Mouse (Mus musculus) brain, embryonic 14.5 days (tissue): Measurements from ENCODE around the gene Ctnnd2.

ENCODE experiments used
- CTCF ChIP-seq: fragments of 200-500 bp; IDR thresholded peaks from 2 replicates; pipeline ENCODE4 v1.5.1; 2012; ENCODE audit warnings: inconsistent platforms, mild to moderate bottlenecking, moderate library complexity, borderline replicate concordance; ENCODE audit not compliant: insufficient read depth, insufficient read length; ENCODE audit errors: extremely low read depth
- POLR2A ChIP-seq: fragments of 200-500 bp; IDR thresholded peaks from 2 replicates; pipeline ENCODE4 v1.6.1; 2012; ENCODE audit warnings: mild to moderate bottlenecking, inconsistent platforms, borderline replicate concordance; ENCODE audit not compliant: poor library complexity, insufficient read depth, insufficient read length, severe bottlenecking; ENCODE audit errors: extremely low read depth

- TF ChIP-seq CTCF: no peak
- no peak for TF ChIP-seq POLR2A
Measured at GRCm38 (mm10) chr15:30471280-30471966, 299.0 kb downstream of the Ctnnd2 start.
